Mouse (Mus musculus) gastrocnemius, adult 18-20 months (tissue): ENCODE results near the gene Tmco4. TPM values are rescaled to one million over a fixed set of nuclear protein-coding genes. Genes with fewer than 3 reads are reported as not detected.

Experiments
- DNase-seq: peaks from one replicate; pipeline ENCODE4 v3.0.0; 2021; ENCODE audit warnings: low spot score
- total RNA-seq, 2 experiments: library from RNA; stranded (reverse); gene quantifications; 2 replicates each; pipeline ENCODE4 v1.2.3; 2021

The Tmco4 gene
- total RNA-seq, 2 experiments from 2014 or later: 10.2 to 14.3 TPM

DNA sequence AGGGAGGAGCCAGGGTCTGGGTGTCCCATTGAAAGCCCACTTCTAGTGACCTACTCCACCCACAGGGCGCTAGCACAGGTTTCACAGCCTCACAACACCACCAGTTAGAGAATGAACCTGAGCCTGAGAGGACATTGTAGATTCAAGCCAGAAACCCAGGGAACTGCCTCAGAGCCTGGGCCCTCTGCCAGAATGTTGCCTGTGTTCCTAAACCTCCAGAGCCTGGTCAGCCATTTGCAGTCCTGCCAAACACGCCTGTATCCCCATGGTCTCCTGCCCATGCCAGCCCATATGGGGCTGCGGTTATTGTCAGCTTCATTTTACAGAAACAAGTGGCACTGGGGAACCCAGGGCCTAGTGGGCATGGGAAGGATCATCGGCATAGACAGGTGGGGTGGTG lies 82.6 kb downstream of the Tmco4 start:
- no peak for DNase-seq

DNA sequence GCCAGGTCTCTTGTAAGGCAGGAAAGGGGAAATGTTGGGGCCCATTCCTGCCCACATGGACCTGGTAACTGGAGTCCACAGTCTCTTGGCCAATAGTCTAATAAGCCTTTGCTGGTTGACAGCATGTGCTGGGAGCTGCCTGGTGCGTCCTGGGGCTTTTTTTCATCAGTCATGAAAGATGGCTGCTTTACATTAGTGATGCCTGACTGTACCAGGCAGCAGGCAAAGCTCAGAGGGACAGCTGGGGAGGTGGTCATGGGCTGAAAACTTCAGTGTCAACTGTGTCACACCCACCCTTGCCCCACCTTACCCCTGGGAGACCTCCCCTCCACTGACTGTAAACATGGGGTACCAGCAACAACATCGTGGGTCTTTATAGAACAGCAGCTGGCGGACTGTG lies 83.1 kb downstream of the Tmco4 start:
- no peak for DNase-seq

DNA sequence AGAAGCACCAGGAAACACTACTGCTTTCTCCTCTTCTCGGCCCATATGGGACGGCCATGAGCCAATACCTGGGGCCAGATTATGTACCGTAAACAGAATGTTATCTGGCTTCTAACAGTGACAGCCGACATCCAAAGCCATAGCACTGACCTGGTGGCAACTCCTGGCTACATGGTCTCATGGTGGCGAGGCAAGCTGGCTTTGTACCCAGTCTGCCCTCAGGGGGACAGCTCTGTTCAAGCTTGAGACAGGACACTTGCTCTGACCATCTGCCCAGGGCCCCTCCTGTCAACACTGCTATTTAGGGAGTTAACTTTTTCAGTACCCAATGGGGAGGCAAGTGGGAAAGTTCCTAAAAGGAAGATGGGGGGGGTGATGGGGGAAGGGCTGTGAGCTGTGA lies 84.6 kb downstream of the Tmco4 start:
- DNase-seq: no peak

DNA sequence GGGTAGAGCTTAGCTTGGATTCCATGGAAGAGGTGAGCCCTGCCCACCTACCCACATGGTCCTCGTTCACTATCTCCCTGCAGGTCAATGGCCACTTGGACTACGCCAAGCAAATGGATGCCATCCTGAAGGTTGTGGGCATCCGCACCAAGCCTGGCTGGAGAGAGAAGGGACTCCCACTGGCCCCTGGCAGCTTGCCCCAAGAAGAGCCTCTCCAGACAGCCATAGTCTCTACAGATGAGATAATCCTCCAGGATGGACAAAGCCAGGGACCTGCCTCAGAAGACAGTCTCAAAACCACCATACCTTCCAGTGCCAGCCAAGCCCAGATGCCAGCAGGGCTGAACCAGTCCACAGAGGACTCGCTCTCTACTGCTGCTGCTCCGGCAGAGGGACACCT lies 85.3 kb downstream of the Tmco4 start:
- no peak for DNase-seq

DNA sequence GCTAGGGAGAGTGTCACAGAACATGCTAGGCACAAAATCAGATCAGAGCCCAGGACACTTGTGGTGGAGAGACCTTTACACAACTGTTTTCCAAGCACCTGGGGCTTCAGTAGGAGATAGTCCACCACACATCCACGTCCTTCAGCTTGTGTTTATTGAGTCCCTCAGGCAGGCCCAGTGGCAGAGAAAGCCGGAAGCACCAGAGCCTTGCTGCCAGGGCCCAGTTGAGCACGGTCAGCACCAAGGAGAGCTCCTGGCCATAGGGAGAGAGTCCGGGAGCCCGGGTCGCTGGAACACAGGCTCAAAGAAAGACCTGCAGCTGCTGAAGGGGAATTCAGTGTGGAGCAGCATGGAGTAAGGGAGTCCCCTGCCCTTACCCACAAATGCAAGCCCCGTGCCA lies 86.9 kb downstream of the Tmco4 start:
- DNase-seq: no peak

DNA sequence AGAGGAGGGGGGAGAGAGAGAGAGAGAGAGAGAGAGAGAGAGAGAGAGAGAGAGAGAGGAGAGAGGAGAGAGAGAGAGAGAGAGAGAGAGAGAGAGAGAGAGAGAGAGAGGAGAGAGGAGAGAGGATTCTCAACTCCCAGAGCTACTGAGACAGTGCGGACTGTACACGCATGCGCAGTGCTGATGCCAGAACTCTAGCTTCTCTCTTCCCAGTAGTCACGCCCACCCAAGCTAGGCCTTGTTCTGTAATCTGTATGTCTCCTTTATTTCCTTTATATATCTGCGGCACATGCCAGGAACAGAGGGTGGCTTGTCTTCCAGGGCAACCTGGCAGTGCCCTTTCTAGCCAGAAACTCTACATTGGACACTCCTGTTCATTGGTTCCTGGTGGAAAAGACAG lies 92.1 kb downstream of the Tmco4 start:
- DNase-seq: no peak

DNA sequence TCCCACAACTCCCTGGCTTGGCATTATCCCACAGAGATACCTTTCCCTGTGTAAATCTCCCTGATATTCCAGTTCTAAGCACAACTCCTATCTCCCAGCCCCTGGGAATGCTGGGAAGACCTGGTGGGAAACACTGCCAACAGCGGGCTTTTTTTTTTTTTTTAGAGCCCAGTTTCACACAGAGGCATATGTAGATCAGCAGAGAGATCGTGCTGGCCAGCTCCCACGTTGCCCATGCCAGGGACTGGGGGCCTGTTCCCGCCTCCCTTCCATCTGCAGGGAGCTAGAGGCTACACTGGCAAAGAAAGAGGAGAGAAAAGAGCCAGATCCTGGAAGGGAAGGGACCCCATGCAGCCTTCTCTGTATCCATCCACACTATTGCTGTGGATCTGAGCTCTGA lies 95.6 kb downstream of the Tmco4 start:
- DNase-seq: no peak

DNA sequence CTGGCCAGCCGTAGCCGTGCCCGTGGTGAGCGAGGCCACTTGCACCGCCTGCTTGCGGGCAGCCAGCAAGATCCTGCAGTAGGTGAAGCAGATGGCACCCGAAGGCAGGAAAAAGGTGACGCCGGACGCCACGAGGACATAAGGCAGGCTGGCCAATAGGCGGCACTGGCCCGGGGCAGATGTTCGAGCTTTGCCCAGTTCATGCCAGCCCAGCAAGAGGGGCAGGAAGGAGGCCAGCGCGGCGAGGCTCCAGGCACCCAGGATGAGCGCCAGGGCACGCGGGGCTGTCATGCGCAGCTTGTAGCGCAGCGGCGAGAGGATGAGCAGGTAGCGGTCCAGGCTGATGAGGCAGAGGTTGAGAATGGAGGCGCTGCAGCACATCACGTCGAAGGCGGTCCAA lies 101.4 kb downstream of the Tmco4 start:
- peak; percentile 60 for DNase-seq

DNA sequence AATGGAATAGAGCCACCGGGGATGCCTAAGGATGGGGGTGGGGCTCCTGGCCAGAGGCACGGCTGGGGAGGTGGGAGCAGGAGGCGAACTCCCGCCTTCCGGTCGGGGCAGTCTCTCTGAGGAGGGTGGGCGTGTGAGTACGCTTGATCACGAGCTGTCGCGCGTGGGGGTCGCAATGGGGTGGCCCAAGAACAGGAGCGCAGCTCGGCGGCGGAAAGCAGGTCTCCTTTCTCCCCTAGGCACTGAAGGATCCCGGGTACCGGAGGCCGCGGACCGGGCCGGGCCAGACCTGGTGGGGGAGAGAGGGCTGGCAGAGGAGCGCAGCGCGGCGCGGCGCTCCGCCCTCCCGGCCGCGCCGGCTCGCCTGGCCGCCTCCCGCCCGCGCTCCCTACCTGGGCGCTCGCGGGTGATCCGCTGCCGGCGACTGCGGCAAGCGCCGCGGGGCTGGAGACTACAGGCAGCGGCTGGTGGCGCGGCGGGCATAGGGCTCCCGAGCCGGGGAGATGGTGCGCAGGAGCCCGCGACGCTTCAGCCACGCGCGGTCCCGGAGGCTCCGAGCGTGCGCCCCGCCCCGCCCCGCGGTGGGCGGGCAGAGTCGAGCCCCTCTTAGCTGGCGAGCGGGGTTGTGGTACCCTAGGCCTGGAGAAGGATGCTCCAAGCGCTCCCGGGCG lies 102.5 kb downstream of the Tmco4 start, which contains the start of gene Htr6:
Gene Htr6, minus strand, starts transcription at position 530 of the 671 bp plus-strand sequence.
- DNase-seq: no peak

DNA sequence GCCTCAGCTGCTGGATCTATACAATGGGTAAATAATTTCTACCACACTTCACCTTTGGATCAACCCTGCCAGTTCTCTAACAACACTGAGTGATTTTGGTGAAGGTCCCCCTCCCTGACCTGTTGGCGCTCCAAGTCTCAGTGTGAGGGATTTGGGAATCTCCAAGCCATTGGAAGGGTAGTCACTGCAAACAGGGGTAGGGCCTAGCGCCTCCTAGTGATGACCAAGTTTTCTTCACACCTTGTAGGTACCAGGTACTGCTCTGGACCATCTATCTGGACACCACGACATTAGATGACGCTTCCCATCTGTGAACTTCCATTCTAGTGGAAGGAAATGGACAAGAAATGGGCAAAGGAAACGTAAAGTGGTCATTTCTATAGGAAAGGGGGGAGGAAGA lies 103.2 kb downstream of the Tmco4 start:
- DNase-seq: no peak

DNA sequence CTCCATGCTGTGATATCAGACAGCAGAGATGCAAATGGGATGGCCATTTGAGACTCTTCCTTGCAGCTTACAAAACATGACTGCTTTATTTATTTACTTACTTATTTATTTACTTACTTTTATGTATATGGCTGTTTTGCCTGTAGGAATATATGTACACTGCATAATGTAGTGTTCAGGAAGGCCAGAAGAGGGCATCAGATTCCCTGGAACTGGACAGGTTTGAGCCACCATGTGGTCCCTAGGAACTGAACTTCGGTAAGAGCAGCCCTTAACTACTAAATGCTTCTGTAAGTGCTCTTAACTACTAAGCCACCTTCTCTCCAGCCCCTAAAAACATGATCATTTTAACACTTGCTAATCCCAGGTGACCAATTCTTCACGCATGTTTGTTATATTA lies 105.6 kb downstream of the Tmco4 start:
- peak; percentile 52 for DNase-seq

DNA sequence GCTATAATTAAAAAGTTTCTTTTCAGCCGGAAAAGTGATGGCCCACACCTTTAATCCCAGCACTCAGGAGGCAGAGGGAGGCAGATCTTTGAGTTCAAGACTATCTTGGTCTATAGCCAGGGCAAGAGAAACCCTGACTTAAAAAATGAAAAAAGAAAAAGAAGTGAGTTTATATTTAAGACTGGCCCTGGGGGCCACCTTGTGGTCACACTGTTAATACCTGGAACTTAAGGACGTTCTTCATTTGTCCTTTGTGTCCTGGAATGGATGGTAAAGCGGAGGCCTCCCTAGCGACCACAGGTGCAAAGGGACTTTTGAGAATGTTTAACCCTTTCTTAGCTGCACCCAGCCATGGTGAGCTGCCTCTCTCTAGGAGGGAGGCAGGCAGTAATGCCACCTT lies 106.0 kb downstream of the Tmco4 start:
- no peak for DNase-seq

DNA sequence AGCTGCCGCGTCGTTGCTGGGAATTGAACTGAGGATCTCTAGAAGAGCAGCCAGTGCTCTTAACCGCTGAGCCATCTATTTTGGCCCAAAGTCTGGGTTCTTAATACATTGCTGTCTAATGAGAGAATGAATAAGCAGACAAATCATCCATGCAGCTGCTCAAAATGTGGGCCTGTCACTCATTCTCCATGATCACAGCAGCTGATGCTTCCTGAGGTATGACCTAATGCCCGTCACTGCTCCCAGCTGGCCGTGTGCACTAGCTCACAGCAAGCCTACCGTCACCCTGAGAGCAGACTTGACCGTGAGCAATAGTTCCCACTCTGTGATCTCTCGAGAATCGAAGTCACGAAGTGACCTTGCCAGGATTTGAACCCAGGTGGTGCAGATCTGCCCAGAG lies 106.8 kb downstream of the Tmco4 start:
- no peak for DNase-seq

DNA sequence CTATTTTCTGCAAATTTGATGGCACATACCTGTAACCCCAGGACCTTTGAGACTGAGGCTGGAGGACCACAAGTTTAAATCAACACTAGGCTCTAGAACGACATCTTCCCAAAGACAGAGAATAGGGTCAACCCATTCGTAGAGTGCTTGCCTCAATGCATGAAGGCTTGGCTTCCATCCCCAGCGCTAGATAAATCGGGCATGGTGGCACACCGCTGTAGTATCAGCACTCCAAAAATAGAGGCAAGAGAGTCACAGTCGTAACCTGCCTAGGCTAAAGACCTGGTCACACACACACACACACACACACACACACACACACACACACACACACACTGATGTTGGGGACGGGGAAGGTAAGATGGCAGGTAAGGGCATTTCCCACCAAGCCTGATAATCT lies 107.6 kb downstream of the Tmco4 start:
- no peak for DNase-seq

DNA sequence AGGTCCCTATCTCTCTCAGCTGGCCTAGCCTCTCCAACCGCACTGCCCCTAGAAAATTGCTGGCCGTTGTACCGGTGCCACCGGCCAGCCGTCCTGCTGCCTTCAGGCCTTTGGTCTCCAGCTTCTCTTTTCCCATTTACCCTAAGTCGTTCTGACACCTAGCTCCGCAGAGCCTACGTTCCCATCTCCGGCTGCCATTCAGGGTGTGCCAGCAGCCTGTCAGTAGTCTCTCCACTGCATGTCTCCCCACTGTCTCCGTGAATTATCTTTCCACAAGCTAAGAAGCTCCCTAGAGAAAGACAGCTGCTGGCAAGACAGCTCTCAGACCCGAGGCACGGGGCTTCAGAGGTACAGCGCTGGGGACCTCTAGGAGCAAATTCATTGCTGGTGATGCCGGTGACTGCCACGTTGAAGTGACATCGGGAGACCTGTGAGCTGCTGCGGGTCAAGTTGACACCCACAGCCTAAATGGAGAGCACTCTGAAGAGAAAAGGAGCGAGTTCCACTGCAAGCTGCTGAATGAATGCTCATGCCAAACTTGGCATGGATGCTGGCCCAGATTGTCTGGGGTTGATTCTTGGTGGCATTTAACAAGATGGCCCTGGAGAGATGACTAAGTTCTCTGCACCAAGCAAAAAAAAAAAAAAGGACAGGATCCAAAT lies 108.7 kb downstream of the Tmco4 start:
- no peak for DNase-seq

DNA sequence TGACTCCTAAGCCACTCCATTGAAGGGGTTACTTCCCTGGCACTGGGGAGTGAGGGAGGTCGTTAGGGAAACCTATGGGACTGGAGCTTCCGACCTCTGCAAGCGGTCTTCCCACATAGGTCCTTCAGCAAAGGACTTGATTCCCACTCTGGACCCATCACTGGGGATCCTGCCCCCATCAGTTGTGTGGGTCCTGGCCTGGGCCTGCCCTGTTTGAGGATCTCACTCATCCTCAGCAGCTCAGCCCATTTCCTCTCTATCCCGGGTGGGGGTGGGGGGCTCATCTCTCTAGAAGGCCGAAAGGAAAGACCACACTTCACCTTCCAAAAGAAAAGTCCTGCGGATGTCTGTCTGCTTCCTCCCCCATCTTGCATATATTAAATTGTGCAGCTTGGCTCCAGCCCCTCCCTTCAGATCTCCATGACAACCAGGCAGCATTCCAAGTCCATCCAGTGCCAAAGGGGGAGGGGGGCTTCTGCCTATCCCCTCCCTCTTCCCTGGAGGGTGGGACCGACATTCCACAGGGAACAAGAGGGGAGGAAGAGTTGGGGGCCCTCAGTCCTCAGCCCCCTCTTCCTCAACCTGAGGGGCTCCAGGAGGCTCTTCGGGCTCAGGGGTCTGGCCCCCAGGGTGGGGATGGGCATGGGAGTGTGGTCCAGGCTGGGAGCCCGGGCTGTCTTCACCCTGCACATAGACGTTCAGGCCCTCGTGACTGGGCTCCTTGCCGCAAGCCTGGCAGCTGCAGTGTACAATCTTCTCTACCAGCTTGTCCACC lies 110.3 kb downstream of the Tmco4 start:
- DNase-seq: no peak

DNA sequence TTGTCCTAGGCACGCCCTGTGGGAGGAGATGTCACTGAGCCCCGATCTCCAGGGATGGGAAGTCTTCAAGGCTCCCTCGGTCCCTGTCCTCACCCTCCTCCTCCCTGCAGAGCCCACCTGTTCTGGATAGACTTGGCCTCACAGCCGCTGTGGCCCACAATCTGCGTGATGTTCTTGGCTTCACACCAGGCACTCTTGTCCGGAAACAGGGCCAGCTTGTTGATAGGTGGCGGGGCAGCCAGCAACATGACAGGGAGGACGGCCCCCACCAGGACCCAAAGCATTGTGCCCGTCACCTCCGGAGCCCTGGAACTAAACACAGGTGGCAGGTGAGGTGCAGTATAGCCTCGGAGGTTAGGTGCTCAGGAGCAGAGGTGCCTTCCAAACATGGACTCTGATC lies 112.6 kb downstream of the Tmco4 start:
- no peak for DNase-seq

DNA sequence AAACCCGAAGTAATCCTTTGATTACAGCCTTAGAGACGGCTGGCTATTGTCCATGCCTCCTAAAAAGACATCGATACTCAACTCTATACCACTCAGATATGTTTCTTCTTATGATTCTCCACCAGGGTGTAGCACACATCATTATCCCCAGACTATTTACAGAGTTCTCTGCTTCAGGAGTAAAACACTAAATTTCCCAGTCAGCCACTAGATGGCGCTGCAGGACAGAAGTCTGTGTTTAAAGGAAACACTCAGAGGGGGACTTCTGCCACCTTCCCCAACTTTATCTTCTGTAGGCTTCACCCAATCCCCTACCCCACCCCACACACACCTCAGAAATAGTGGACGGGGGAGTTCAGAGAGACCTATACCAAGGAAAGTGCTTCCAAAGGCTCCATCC lies 113.3 kb downstream of the Tmco4 start:
- peak; percentile 89 for DNase-seq

DNA sequence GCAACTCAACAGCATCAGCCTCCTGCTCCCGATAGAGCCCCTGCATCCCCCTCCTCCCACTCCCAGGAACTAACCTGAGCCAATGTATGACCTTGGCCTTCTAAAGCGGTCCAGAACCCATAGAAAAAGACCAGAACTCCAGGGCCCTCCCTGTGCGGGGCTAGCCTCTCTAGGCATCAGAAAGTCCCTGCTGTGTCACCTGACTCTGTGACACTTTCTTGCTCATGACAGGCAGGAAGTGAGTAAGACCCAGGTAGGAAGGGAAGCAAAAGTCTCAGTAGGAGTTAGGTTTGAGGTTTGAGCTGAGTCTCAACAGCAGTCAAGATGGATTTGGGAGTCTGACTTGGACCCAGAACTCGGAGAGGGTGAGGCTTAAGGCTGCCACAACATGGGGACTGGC lies 114.3 kb downstream of the Tmco4 start:
- no peak for DNase-seq

DNA sequence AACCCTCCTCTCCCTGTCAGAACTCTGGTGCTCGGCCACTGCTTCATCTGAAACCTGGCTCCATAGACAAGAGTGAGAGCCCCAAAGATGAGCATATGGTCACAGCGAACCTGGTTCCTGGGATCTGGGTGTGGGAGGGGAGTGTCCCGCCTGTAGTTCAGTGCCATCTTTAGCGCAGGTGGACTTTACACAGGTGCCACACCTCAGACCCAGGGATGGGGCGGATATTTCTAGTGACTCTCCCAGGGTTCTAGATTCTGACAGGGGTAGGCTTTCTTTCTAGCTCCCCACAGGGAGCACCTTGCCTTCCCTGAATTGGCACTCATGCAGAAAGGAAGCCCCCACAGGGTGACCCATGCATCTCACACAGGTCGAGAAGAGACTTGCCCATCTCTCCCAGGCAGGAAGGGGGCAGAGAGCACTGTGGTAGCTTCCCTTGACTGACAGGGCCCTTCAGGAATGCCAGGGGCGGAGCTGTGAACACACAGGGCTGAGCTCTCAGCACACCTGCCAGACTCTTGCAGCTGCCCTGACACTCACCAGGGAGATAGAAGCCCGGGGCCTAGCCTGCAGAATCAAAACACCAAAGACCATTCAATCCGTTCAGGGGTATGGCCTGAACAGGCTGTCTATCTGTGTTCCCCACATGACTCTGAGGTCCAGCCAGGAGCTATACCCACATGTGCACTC lies 116.4 kb downstream of the Tmco4 start:
- no peak for DNase-seq

DNA sequence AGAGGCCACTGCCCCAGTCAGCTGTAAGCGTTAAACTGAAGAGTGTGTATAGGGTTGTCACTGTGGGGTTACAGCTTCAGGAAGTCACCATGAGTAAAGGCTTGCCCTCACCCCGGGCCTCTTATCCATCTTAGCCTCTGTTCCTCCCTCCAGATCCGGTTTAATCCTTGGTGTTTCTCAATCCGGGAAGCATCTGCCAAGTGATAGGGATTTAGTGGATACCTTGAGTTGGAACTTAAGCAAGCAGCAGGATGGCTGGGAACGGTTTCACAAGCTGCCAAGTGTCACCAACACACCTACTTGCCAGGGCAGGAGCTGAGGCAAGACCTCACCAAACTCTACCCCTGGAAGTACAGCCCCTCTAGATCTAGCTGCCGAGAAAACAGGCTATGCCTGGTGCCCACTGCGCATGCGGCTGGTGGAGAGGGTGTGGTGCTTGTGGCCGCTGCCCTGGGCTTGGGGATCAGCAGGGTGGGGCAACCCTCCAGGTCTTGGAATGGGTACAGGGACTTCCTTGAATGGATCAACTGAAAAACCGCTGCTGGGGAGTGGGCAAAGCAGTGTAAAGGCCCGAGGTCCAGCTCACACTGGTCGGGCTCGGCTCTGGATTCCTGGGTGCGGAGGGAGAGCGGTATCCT lies 117.7 kb downstream of the Tmco4 start:
- no peak for DNase-seq

DNA sequence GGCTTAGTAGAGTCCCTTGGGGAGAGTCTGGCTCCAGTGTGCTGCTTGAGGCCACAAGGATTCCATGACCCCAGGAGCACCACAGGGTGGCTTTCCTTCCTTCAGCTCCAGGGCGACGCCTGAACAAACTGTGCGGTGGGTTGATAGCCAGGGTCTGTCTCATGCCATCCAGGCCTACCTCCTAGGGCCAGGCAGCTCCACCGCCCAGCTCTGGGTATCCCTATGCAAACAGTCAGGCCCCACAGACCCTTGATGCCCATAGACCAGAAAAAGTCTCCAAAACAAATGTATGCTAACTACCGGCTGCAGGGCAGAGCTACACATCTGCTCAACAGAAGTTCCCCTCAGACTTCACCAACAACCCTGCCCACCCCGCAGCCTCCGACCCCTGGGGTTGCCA lies 118.4 kb downstream of the Tmco4 start:
- DNase-seq: no peak
